28 mouse cellular contexts compared by ENCODE assay signal in genomic region chr7:115984076-115984475, GRCm38 (mm10). TPM values are rescaled to one million over a fixed set of nuclear protein-coding genes. Genes with fewer than 3 reads are reported as not detected.
DNase-seq lines count a peak whose midpoint lies in the region; ATAC-seq and TF ChIP-seq lines count a peak whose summit lies in the region.
"Had no signal": no experiment of that assay in that cellular context is flagged by ENCODE, and none has a peak within 500 bp of the region (broad histone marks: within the 10 kb centered on the region; RNA-seq: fewer than 3 reads in every experiment).

No protein-coding gene starts in this region.

- 97% methylated on average over 3 of the region's 3 CpGs for WGBS in midbrain, embryonic 11.5 days
- 98% methylated on average over 3 of the region's 3 CpGs for WGBS in midbrain, postnatal 0 days
- 62% methylated on average over 3 of the region's 3 CpGs for WGBS in embryonic facial prominence, embryonic 11.5 days
- WGBS in limb, embryonic 10.5 days, result 53% methylated on average over 3 of the region's 3 CpGs
- WGBS in kidney, embryonic 16.5 days, result 88% methylated on average over 3 of the region's 3 CpGs

- H3K9ac ChIP-seq in midbrain, embryonic 11.5 days (ENCODE audit: low read length), result no peak overlapping the region
- H3K9ac ChIP-seq in midbrain, postnatal 0 days (replicated peaks; ENCODE audit: low read length, poor library complexity, severe bottlenecking), result no peak overlapping the region
- H3K9ac ChIP-seq in embryonic facial prominence, embryonic 11.5 days (replicated peaks; ENCODE audit: low read length), result no peak overlapping the region
- H3K9ac ChIP-seq in kidney, embryonic 16.5 days (replicated peaks; ENCODE audit: low read length), result no peak overlapping the region
- H3K9ac ChIP-seq: forebrain, embryonic 13.5 days; heart, embryonic 12.5 days; heart, embryonic 15.5 days; hindbrain, embryonic 13.5 days had no signal

- H3K4me2 ChIP-seq in midbrain, embryonic 11.5 days, result no peak overlapping the region
- no peak overlapping the region for H3K4me2 ChIP-seq in midbrain, postnatal 0 days (ENCODE audit: low read depth, low read length, poor library complexity, severe bottlenecking)
- H3K4me2 ChIP-seq in embryonic facial prominence, embryonic 11.5 days (ENCODE audit: low read depth, low read length), result no peak overlapping the region
- no peak overlapping the region for H3K4me2 ChIP-seq in kidney, embryonic 16.5 days (replicated peaks; ENCODE audit: low read depth, low read length)
- H3K4me2 ChIP-seq: forebrain, embryonic 13.5 days; heart, embryonic 12.5 days; heart, embryonic 15.5 days; hindbrain, embryonic 13.5 days had no signal

- H3K27me3 ChIP-seq in midbrain, embryonic 11.5 days (ENCODE audit: control insufficient read depth, insufficient read depth, low read length), result no peaks in the 10 kb centered on the region
- no peaks in the 10 kb centered on the region for H3K27me3 ChIP-seq in midbrain, postnatal 0 days (ENCODE audit: insufficient read depth, low read length)
- H3K27me3 ChIP-seq in embryonic facial prominence, embryonic 11.5 days (ENCODE audit: control insufficient read depth, insufficient read depth, low read length), result no peaks in the 10 kb centered on the region
- peaks cover 3% of the 10 kb centered on the region; the same call in 1 of the 2 replicates for H3K27me3 ChIP-seq in limb, embryonic 10.5 days (ENCODE audit: low read depth, poor library complexity, severe bottlenecking)
- H3K27me3 ChIP-seq in kidney, embryonic 16.5 days (ENCODE audit: insufficient read depth, low read length), result no peaks in the 10 kb centered on the region
- H3K27me3 ChIP-seq: forebrain, embryonic 13.5 days; heart, embryonic 12.5 days; heart, embryonic 15.5 days; hindbrain, embryonic 13.5 days had no signal

- H3K4me1 ChIP-seq in midbrain, embryonic 11.5 days (ENCODE audit: control insufficient read depth, insufficient read depth, low read length), result no peaks in the 10 kb centered on the region
- H3K4me1 ChIP-seq in midbrain, postnatal 0 days (ENCODE audit: insufficient read depth, low read length), result no peaks in the 10 kb centered on the region
- no peaks in the 10 kb centered on the region for H3K4me1 ChIP-seq in embryonic facial prominence, embryonic 11.5 days (ENCODE audit: control insufficient read depth, insufficient read depth, low read length)
- H3K4me1 ChIP-seq in limb, embryonic 10.5 days, result peaks cover 38% of the 10 kb centered on the region
- no peaks in the 10 kb centered on the region for H3K4me1 ChIP-seq in kidney, embryonic 16.5 days (ENCODE audit: insufficient read depth, low read length)
- H3K4me1 ChIP-seq: forebrain, embryonic 10.5 days; forebrain, embryonic 13.5 days; hindbrain, embryonic 10.5 days; hindbrain, embryonic 13.5 days had no signal

- no peak for TF ChIP-seq CTCF in midbrain, postnatal 0 days (IDR thresholded peaks at IDR 0.05)

- no peak overlapping the region for H3K4me3 ChIP-seq in midbrain, embryonic 11.5 days (ENCODE audit: low read depth, low read length)
- no peak overlapping the region for H3K4me3 ChIP-seq in midbrain, postnatal 0 days (ENCODE audit: low read depth, low read length)
- H3K4me3 ChIP-seq in embryonic facial prominence, embryonic 11.5 days (ENCODE audit: low read depth, low read length), result no peak overlapping the region
- no peak overlapping the region for H3K4me3 ChIP-seq in limb, embryonic 10.5 days
- no peak overlapping the region for H3K4me3 ChIP-seq in kidney, embryonic 16.5 days (ENCODE audit: low read length)
- H3K4me3 ChIP-seq: forebrain, embryonic 10.5 days; forebrain, embryonic 13.5 days; gastrocnemius, adult 2 months; heart, embryonic 12.5 days; heart, embryonic 15.5 days; hindbrain, embryonic 10.5 days; hindbrain, embryonic 13.5 days had no signal

- ATAC-seq in midbrain, embryonic 11.5 days (ENCODE audit: low FRiP score), result no peak
- ATAC-seq in midbrain, postnatal 0 days (ENCODE audit: low FRiP score), result no peak
- ATAC-seq in embryonic facial prominence, embryonic 11.5 days (replicated peaks; ENCODE audit: insufficient number of reproducible peaks, low FRiP score, low TSS enrichment, low read depth), result no peak
- no peak for ATAC-seq in kidney, embryonic 16.5 days (ENCODE audit: low FRiP score, low TSS enrichment)
- ATAC-seq: CD4-positive, CD25-positive, alpha-beta regulatory T cell, adult 4 months; forebrain, embryonic 13.5 days; forebrain, embryonic 16.5 days; hindbrain, embryonic 16.5 days; inflammation-experienced regulatory T-cells, adult 6 months; intestine, embryonic 16.5 days had no signal

- no peaks in the 10 kb centered on the region for H3K9me3 ChIP-seq in midbrain, embryonic 11.5 days (ENCODE audit: control insufficient read depth, low read length)
- H3K9me3 ChIP-seq in midbrain, postnatal 0 days (ENCODE audit: low read length), result no peaks in the 10 kb centered on the region
- H3K9me3 ChIP-seq in embryonic facial prominence, embryonic 11.5 days (replicated peaks; ENCODE audit: control insufficient read depth, low read length), result no peaks in the 10 kb centered on the region
- H3K9me3 ChIP-seq in limb, embryonic 10.5 days (replicated peaks), result no peaks in the 10 kb centered on the region
- no peaks in the 10 kb centered on the region for H3K9me3 ChIP-seq in kidney, embryonic 16.5 days (ENCODE audit: low read length)
- H3K9me3 ChIP-seq: forebrain, embryonic 10.5 days; forebrain, embryonic 13.5 days; heart, embryonic 12.5 days; heart, embryonic 15.5 days; hindbrain, embryonic 10.5 days; hindbrain, embryonic 13.5 days had no signal

- no peak overlapping the region for H3K27ac ChIP-seq in midbrain, embryonic 11.5 days (ENCODE audit: low read depth, low read length)
- H3K27ac ChIP-seq in midbrain, postnatal 0 days (ENCODE audit: low read depth, low read length), result no peak overlapping the region
- H3K27ac ChIP-seq in embryonic facial prominence, embryonic 11.5 days (replicated peaks; ENCODE audit: low read depth, low read length), result no peak overlapping the region
- H3K27ac ChIP-seq in limb, embryonic 10.5 days, result no peak overlapping the region
- H3K27ac ChIP-seq in kidney, embryonic 16.5 days (ENCODE audit: low read length), result no peak overlapping the region
- H3K27ac ChIP-seq: forebrain, embryonic 10.5 days; forebrain, embryonic 13.5 days; gastrocnemius, adult 2 months; heart, embryonic 15.5 days; hindbrain, embryonic 10.5 days; hindbrain, embryonic 13.5 days had no signal

- peak; percentile 4 for DNase-seq in midbrain, embryonic 11.5 days (ENCODE audit: low spot score, missing footprints)
- DNase-seq in midbrain, postnatal 0 days (ENCODE audit: low spot score), result no peak
- DNase-seq in embryonic facial prominence, embryonic 11.5 days (ENCODE audit: low spot score), result peak; percentile 64
- DNase-seq in limb, embryonic 10.5 days (ENCODE audit: low spot score), result peak; percentile 55
- no peak for DNase-seq in urinary bladder, postnatal 36 days (ENCODE audit: low spot score in 2 of 2)
- DNase-seq: adrenal gland, adult 2 months; adrenal gland, postnatal 14 days; cerebellum, adult 11 months; cerebellum, adult 8-10 months; cerebellum, postnatal 10 days; cerebellum, postnatal 36 days; gastrocnemius, adult 2 months; gastrocnemius, postnatal 14 days; heart, adult 11 months; heart, postnatal 10 days; heart, postnatal 36 days had no signal

- no peaks in the 10 kb centered on the region for H3K36me3 ChIP-seq in midbrain, embryonic 11.5 days (ENCODE audit: control insufficient read depth, insufficient read depth, low read length)
- H3K36me3 ChIP-seq in midbrain, postnatal 0 days (ENCODE audit: insufficient read depth, low read length), result no peaks in the 10 kb centered on the region
- no peaks in the 10 kb centered on the region for H3K36me3 ChIP-seq in embryonic facial prominence, embryonic 11.5 days (replicated peaks; ENCODE audit: control insufficient read depth, insufficient read depth, low read depth, low read length)
- H3K36me3 ChIP-seq in limb, embryonic 10.5 days, result no peaks in the 10 kb centered on the region
- H3K36me3 ChIP-seq in kidney, embryonic 16.5 days (ENCODE audit: insufficient read depth, low read length), result no peaks in the 10 kb centered on the region
- H3K36me3 ChIP-seq: heart, embryonic 12.5 days; heart, embryonic 15.5 days; hindbrain, embryonic 10.5 days; hindbrain, embryonic 13.5 days had no signal

RNA-seq across cellular contexts. Expression of gene Sox6, which starts 54.5 kb away (rescaled TPM):
- 40.1 and 42.7 TPM in 2 replicates for polyA plus RNA-seq in midbrain, embryonic 11.5 days (2014; fragmentation: Nextera tagmentation; extraction: Ambion mirVana)
- 47.6 and 49.5 TPM in 2 replicates for total RNA-seq in midbrain, postnatal 0 days (2014; rRNA removed)
- polyA plus RNA-seq in midbrain, postnatal 0 days (2015; fragmentation: Nextera tagmentation; extraction: Ambion mirVana), result 30.6 and 30.8 TPM in 2 replicates
- 21.4 and 29.2 TPM in 2 replicates for polyA plus RNA-seq in embryonic facial prominence, embryonic 11.5 days (2014; fragmentation: Nextera tagmentation; extraction: Ambion mirVana)
- 16.5 and 23.7 TPM in 2 replicates for polyA plus RNA-seq in limb, embryonic 10.5 days (2016; fragmentation: Nextera tagmentation; extraction: Ambion mirVana)
- polyA plus RNA-seq in kidney, embryonic 16.5 days (2015; fragmentation: Nextera tagmentation; extraction: Ambion mirVana), result 18.6 and 18.9 TPM in 2 replicates
- polyA plus RNA-seq: CD4-positive, CD25-positive, alpha-beta regulatory T cell, adult 4 months; inflammation-experienced regulatory T-cells, adult 6 months had no signal

RNA-seq across cellular contexts. Expression of gene 1110004F10Rik, which starts 55.1 kb away (rescaled TPM):
- polyA plus RNA-seq in midbrain, embryonic 11.5 days (2014; fragmentation: Nextera tagmentation; extraction: Ambion mirVana), result 395 and 418 TPM in 2 replicates
- 169 and 210 TPM in 2 replicates for total RNA-seq in midbrain, postnatal 0 days (2014; rRNA removed)
- 368 and 370 TPM in 2 replicates for polyA plus RNA-seq in midbrain, postnatal 0 days (2015; fragmentation: Nextera tagmentation; extraction: Ambion mirVana)
- polyA plus RNA-seq in embryonic facial prominence, embryonic 11.5 days (2014; fragmentation: Nextera tagmentation; extraction: Ambion mirVana), result 389 and 409 TPM in 2 replicates
- 329 and 347 TPM in 2 replicates for polyA plus RNA-seq in limb, embryonic 10.5 days (2016; fragmentation: Nextera tagmentation; extraction: Ambion mirVana)
- polyA plus RNA-seq in kidney, embryonic 16.5 days (2015; fragmentation: Nextera tagmentation; extraction: Ambion mirVana), result 266 and 275 TPM in 2 replicates

Comparison
In these comparisons a context has a peak if more than half of its experiments do, and no peak if none do; other contexts are left out.
1. DNase-seq: peak in midbrain, embryonic 11.5 days (single experiment), embryonic facial prominence, embryonic 11.5 days (single experiment) and limb, embryonic 10.5 days (single experiment); none in midbrain, postnatal 0 days (single experiment) and urinary bladder, postnatal 36 days (0 of 2).